Mouse (Mus musculus): ENCODE measurements around the gene Gng3. TPM values are rescaled to one million over a fixed set of nuclear protein-coding genes. Genes with fewer than 3 reads are reported as not detected.
A peak's percentile ranks its signal among the peaks of the same experiment; 100 is the strongest.

Gene Gng3
- polyA plus RNA-seq (2015; fragmentation: Nextera tagmentation; extraction: Ambion mirVana), result 0.08 and 0.23 TPM in 2 replicates

DNA sequence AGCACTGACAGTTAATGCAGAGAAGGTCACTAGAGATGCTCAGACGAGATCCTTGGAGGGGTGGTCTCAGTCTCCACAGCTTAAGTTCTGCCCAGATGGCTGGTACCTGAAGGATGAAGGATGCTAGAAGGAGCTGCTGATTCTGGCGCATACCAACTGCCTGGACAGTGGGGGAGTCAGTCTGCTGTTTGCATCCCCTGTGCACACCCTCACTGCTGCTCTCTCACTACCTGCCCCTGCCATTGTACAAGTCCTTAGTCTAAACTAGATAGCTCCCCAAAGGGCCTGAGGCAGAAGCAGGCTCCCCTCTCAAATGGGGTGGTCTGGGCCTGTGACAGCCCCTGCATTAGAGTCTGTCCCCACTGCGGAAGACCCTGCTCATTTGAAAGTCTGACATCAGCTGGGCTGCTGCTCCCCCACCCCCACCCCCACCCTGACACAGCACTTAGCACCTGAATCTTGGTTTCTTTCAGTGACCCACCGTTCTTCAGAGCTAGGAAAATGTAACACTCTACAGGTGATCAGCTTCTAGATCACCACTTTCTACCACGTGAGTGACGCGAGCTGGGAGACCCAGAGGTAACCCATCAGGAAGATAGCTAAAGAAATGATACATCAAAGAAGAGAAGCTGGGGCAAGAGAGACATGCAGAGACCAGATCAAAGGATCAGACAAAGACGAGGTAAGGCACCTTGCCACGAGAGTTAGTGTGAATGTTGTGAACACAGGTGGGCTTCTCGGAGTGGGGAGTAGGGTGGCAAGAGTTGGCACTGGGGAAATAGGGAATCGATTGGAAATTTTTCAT is at the start of gene Gng3:
TSS of gene Gng3 (minus strand) at position 92 of the 805 bp plus-strand sequence.
- H3K4me2 ChIP-seq (ENCODE audit: low read depth, low read length), result peak within 1 kb of the TSS; percentile 97
- WGBS (ENCODE audit: insufficient replicate concordance), result 78% methylated on average over 11 of the region's 11 CpGs
- H3K27ac ChIP-seq (ENCODE audit: low read depth), result peak within 1 kb of the TSS; percentile 91
- peaks cover 32% of the 10 kb centered on the region for H3K4me1 ChIP-seq (ENCODE audit: insufficient read depth)
- peak within 1 kb of the TSS; percentile 77 for H3K9ac ChIP-seq (replicated peaks)
- ATAC-seq (no peak), DNase-seq (no peak)
- H3K36me3 ChIP-seq (replicated peaks; ENCODE audit: insufficient read depth, low read length), result peaks cover 14% of the 10 kb centered on the region
- TF ChIP-seq CTCF (IDR thresholded peaks at IDR 0.05; ENCODE audit: low read depth) (no peak), EP300 (IDR thresholded peaks at IDR 0.05; ENCODE audit: low read depth) (no peak)
- no peaks in the 10 kb centered on the region for H3K9me3 ChIP-seq (ENCODE audit: low read length)
- no peaks in the 10 kb centered on the region for H3K27me3 ChIP-seq (ENCODE audit: insufficient read depth, low read length)
- H3K4me3 ChIP-seq (ENCODE audit: low read depth, low read length), result peak within 1 kb of the TSS; percentile 63

DNA sequence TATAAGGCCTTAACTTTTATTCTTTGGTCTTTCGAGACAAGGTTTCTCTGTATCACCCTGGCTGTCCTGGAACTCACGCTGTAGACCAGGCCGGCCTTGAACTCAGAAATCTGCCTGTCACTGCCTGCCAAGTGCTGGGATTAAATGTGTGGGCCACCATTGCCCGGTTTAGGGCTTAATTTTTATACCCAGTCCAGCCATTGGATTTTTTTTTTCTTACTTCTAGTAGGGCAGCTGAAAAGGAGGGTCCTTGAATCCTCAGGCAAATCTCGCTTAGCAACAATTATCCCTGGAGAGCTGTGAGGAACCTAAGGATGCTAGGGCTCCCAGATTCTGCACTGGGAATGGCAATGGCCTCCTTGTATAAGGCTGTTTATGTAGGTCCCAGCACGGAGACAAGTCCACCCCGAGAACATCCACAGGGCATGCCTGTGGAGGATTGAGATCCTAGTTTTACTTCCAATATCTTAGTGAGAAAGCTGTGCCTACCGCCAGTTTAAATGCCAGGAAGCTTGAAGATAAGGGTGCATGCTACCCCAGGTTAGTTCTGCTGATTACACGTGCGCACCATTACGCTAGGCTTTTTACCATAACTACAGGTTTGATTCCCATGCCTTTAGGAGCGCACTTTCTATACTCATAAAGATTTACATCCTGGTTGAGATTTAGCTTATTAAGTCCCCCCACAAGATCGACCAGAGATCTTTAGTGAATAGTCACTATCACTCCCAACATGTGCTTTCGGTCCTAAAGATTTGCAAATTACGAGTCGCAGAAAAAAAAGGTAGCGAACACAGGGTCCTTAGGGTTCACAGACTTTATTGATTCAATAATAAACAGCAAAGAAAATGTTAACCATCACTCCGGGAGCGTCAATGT is 48.8 kb upstream of the Gng3 start:
- DNase-seq (no peak), ATAC-seq (no peak)
- Histone ChIP-seq H3K4me2 (ENCODE audit: low read depth, low read length) (peak overlapping the region; percentile 70), H3K36me3 (replicated peaks; ENCODE audit: insufficient read depth, low read length) (peaks cover 10% of the 10 kb centered on the region; the same call in 1 of the 2 replicates), H3K4me1 (ENCODE audit: insufficient read depth) (peaks cover 15% of the 10 kb centered on the region), H3K9ac (replicated peaks) (peak overlapping the region; percentile 69), H3K27ac (ENCODE audit: low read depth) (peak overlapping the region; percentile 79), H3K4me3 (ENCODE audit: low read depth, low read length) (peak overlapping the region; percentile 61), H3K9me3 (ENCODE audit: low read length) (no peaks in the 10 kb centered on the region), H3K27me3 (ENCODE audit: insufficient read depth, low read length) (no peaks in the 10 kb centered on the region)
- TF ChIP-seq CTCF (IDR thresholded peaks at IDR 0.05; ENCODE audit: low read depth) (no peak), EP300 (IDR thresholded peaks at IDR 0.05; ENCODE audit: low read depth) (no peak)
- WGBS (ENCODE audit: insufficient replicate concordance), result 16% methylated on average over 19 of the region's 19 CpGs

GRCm38 (mm10) chr19:8886916-8887584 is 48.1 kb upstream of the Gng3 start:
- H3K4me3 ChIP-seq (ENCODE audit: low read depth, low read length), result no peak overlapping the region
- peak overlapping the region; percentile 79; the same call in 1 of the 2 replicates for H3K27ac ChIP-seq (ENCODE audit: low read depth)
- no peak for DNase-seq
- H3K9ac ChIP-seq (replicated peaks), result no peak overlapping the region
- 56% methylated on average over 1 of the region's 1 CpGs for WGBS (ENCODE audit: insufficient replicate concordance)
- H3K9me3 ChIP-seq (ENCODE audit: low read length), result no peaks in the 10 kb centered on the region
- H3K4me1 ChIP-seq (ENCODE audit: insufficient read depth), result peaks cover 15% of the 10 kb centered on the region
- TF ChIP-seq EP300 (IDR thresholded peaks at IDR 0.05; ENCODE audit: low read depth), result no peak
- TF ChIP-seq CTCF (IDR thresholded peaks at IDR 0.05; ENCODE audit: low read depth), result no peak
- ATAC-seq, result no peak
- H3K4me2 ChIP-seq (ENCODE audit: low read depth, low read length), result peak overlapping the region; percentile 70
- peaks cover 10% of the 10 kb centered on the region; the same call in 1 of the 2 replicates for H3K36me3 ChIP-seq (replicated peaks; ENCODE audit: insufficient read depth, low read length)
- H3K27me3 ChIP-seq (ENCODE audit: insufficient read depth, low read length), result no peaks in the 10 kb centered on the region

GRCm38 (mm10) chr19:8883616-8884015 is 44.6 kb upstream of the Gng3 start, which contains the start of the genes Lbhd1 and Gm49403:
Gene Lbhd1 (plus strand): TSS chr19:8883732.
Gene Gm49403 (plus strand): TSS chr19:8883930.
- TF ChIP-seq EP300 (IDR thresholded peaks at IDR 0.05; ENCODE audit: low read depth) (no peak), CTCF (IDR thresholded peaks at IDR 0.05; ENCODE audit: low read depth) (no peak)
- peaks cover 18% of the 10 kb centered on the region for H3K4me1 ChIP-seq (ENCODE audit: insufficient read depth)
- WGBS (ENCODE audit: insufficient replicate concordance), result 79% methylated on average over 3 of the region's 3 CpGs
- no peaks in the 10 kb centered on the region for H3K36me3 ChIP-seq (replicated peaks; ENCODE audit: insufficient read depth, low read length)
- DNase-seq (no peak), ATAC-seq (no peak)
- no peak within 1 kb of the TSS for H3K9ac ChIP-seq (replicated peaks)
- no peak within 1 kb of the TSS for H3K4me3 ChIP-seq (ENCODE audit: low read depth, low read length)
- no peaks in the 10 kb centered on the region for H3K27me3 ChIP-seq (ENCODE audit: insufficient read depth, low read length)
- no peak within 1 kb of the TSS for H3K4me2 ChIP-seq (ENCODE audit: low read depth, low read length)
- no peak within 1 kb of the TSS for H3K27ac ChIP-seq (ENCODE audit: low read depth)
- H3K9me3 ChIP-seq (ENCODE audit: low read length), result no peaks in the 10 kb centered on the region

GRCm38 (mm10) chr19:8881034-8881392 is 42.0 kb upstream of the Gng3 start:
- H3K9me3 ChIP-seq (ENCODE audit: low read length), result no peaks in the 10 kb centered on the region
- peaks cover 10% of the 10 kb centered on the region for H3K4me1 ChIP-seq (ENCODE audit: insufficient read depth)
- peak overlapping the region; percentile 98 for H3K4me2 ChIP-seq (ENCODE audit: low read depth, low read length)
- no peak for DNase-seq
- H3K9ac ChIP-seq (replicated peaks), result peak overlapping the region; percentile 53
- no peak overlapping the region for H3K27ac ChIP-seq (ENCODE audit: low read depth)
- ATAC-seq, result no peak; the same call in 1 of the 2 replicates
- peak overlapping the region; percentile 94 for H3K4me3 ChIP-seq (ENCODE audit: low read depth, low read length)
- TF ChIP-seq CTCF (IDR thresholded peaks at IDR 0.05; ENCODE audit: low read depth) (no peak), EP300 (IDR thresholded peaks at IDR 0.05; ENCODE audit: low read depth) (no peak)
- no peaks in the 10 kb centered on the region for H3K27me3 ChIP-seq (ENCODE audit: insufficient read depth, low read length)
- WGBS (ENCODE audit: insufficient replicate concordance), result 8% methylated on average over 3 of the region's 3 CpGs
- peaks cover 11% of the 10 kb centered on the region for H3K36me3 ChIP-seq (replicated peaks; ENCODE audit: insufficient read depth, low read length)

Measured in liver, postnatal 0 days (tissue).